Mouse (Mus musculus) heart, embryonic 11.5 days (tissue): ENCODE measurements around the gene Adora1. TPM values are rescaled to one million over a fixed set of nuclear protein-coding genes. Genes with fewer than 3 reads are reported as not detected.

Source experiments
- ATAC-seq: fragments of 200-750 bp; cut with Nextera tagmentation; replicated peaks from 2 replicates; pipeline ENCODE4 v1.8.0; 2017; ENCODE audit warnings: moderate library complexity; ENCODE audit not compliant: insufficient number of reproducible peaks, low FRiP score, low TSS enrichment
- H3K27ac ChIP-seq: fragments of 300-500 bp; sonication (generic); 2 replicates; pipeline ENCODE4 v1.5.1; 2014; ENCODE audit warnings: mild to moderate bottlenecking, low read depth, low read length
- H3K27me3 ChIP-seq: fragments of 300-500 bp; sonication (generic); 2 replicates; pipeline ENCODE4 v1.6.1; 2014; ENCODE audit warnings: mild to moderate bottlenecking, low read length, mixed read lengths; ENCODE audit not compliant: control insufficient read depth, insufficient read depth
- H3K36me3 ChIP-seq: fragments of 300-500 bp; sonication (generic); 2 replicates; pipeline ENCODE4 v1.6.1; 2014; ENCODE audit warnings: mild to moderate bottlenecking, low read length, moderate library complexity, mixed read lengths; ENCODE audit not compliant: control insufficient read depth, insufficient read depth
- H3K4me1 ChIP-seq: fragments of 300-500 bp; sonication (generic); 2 replicates; pipeline ENCODE4 v1.6.1; 2014; ENCODE audit warnings: low read length; ENCODE audit not compliant: control insufficient read depth, insufficient read depth
- H3K4me2 ChIP-seq: fragments of 300-500 bp; sonication (generic); 2 replicates; pipeline ENCODE4 v1.6.1; 2014; ENCODE audit warnings: mild to moderate bottlenecking, moderate library complexity
- H3K4me3 ChIP-seq: fragments of 300-500 bp; sonication (generic); 2 replicates; pipeline ENCODE4 v1.5.1; 2014; ENCODE audit warnings: low read depth, low read length
- H3K9ac ChIP-seq: fragments of 300-500 bp; sonication (generic); 2 replicates; pipeline ENCODE4 v1.6.1; 2014; ENCODE audit warnings: mild to moderate bottlenecking, low read depth, low read length, moderate library complexity
- H3K9me3 ChIP-seq: fragments of 300-500 bp; sonication (generic); replicated peaks from 2 replicates; pipeline ENCODE4 v1.6.1; 2016; ENCODE audit warnings: low read length; ENCODE audit not compliant: control insufficient read depth
- WGBS: fragments of 180-500 bp; shearing (Covaris S2); extraction: QIAGEN DNeasy Blood & Tissue Kit; methylation state at CpG from one replicate; pipeline ENCODE4 v1.1.7; 2014; ENCODE audit not compliant: insufficient replicate concordance; 5-methylcytosine and 5-hydroxymethylcytosine counted together
- polyA plus RNA-seq: library from polyadenylated mRNA; unstranded; fragments of >200 nt; fragmentation: Nextera tagmentation; extraction: Ambion mirVana; gene quantifications from 2 replicates; pipeline ENCODE4 v1.2.1, GENCODE M21; 2014

The Adora1 gene
- polyA plus RNA-seq, 1 experiment from 2014 or later, result 4.4 TPM

- ATAC-seq, result peak; percentile 79
Observed at GRCm38 (mm10) chr1:134243948-134244914, 9.0 kb upstream of the Adora1 start.

DNA sequence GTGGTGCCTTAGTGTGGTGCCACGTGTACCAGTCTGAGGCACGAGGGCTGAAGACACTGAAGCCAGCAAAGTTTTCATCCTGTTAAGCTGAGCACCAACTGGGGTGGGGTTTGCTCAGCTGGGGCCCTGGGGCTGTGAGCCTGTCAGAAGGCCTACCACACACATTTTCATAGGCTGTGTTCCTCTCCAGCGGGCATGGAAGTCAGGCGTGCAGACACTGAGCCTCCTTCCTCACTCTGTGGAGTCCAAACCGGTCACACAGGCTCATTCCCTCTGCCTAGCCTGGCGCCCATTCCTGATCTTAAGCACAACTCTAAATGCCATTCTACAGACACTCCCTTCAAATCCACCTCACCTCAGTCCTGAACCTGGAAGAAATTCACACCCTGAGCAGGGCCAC, 8.3 kb upstream of the Adora1 start:
- Histone ChIP-seq H3K4me1 (peaks cover 20% of the 10 kb centered on the region), H3K9me3 (no peaks in the 10 kb centered on the region), H3K4me3 (no peak overlapping the region), H3K4me2 (no peak overlapping the region), H3K9ac (no peak overlapping the region), H3K36me3 (no peaks in the 10 kb centered on the region), H3K27me3 (peaks cover 3% of the 10 kb centered on the region), H3K27ac (no peak overlapping the region)
- ATAC-seq, result no peak
- WGBS, result 73% methylated on average over 6 of the region's 6 CpGs

More at GRCm38 (mm10) chr1:134243948-134244914, 9.0 kb upstream of the Adora1 start:
- no peak overlapping the region for H3K27ac ChIP-seq
- no peaks in the 10 kb centered on the region for H3K36me3 ChIP-seq
- H3K4me2 ChIP-seq, result peak overlapping the region; percentile 45
- peaks cover 18% of the 10 kb centered on the region for H3K4me1 ChIP-seq
- 21% methylated on average over 35 of the region's 35 CpGs for WGBS
- H3K9me3 ChIP-seq, result no peaks in the 10 kb centered on the region
- peaks cover 3% of the 10 kb centered on the region for H3K27me3 ChIP-seq
- peak overlapping the region; percentile 54 for H3K9ac ChIP-seq
- no peak overlapping the region for H3K4me3 ChIP-seq

GRCm38 (mm10) chr1:134242286-134242685, 7.1 kb upstream of the Adora1 start:
- Histone ChIP-seq H3K4me2 (no peak overlapping the region), H3K4me1 (peaks cover 20% of the 10 kb centered on the region), H3K27me3 (peaks cover 3% of the 10 kb centered on the region), H3K9me3 (no peaks in the 10 kb centered on the region), H3K27ac (no peak overlapping the region), H3K4me3 (no peak overlapping the region), H3K9ac (no peak overlapping the region), H3K36me3 (no peaks in the 10 kb centered on the region)
- WGBS, result 74% methylated on average over 2 of the region's 2 CpGs
- no peak for ATAC-seq

DNA sequence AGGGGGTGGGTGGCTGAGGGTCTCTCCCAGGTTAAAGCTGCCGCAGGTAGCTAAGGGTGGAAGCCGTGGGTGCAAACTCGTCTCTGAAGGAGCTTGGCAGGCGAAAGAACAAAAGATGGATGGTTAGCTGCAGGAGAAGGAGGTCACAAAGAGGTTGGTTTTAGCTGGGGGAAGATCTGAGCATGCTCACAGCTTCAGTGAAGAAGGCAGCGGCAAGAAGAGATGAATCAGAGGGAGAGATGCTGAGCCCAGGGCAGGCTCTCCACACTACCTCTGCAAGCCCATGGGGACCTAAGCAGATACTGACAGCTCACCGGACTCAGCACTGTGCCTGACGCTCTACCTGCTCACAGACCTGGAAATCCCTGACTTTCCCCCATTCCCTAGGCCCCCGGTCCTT, 6.1 kb upstream of the Adora1 start:
- Histone ChIP-seq H3K27me3 (peaks cover 11% of the 10 kb centered on the region), H3K9me3 (no peaks in the 10 kb centered on the region), H3K27ac (no peak overlapping the region), H3K4me1 (peaks cover 21% of the 10 kb centered on the region), H3K4me3 (no peak overlapping the region), H3K9ac (no peak overlapping the region), H3K36me3 (no peaks in the 10 kb centered on the region), H3K4me2 (no peak overlapping the region)
- 65% methylated on average over 8 of the region's 8 CpGs for WGBS
- ATAC-seq, result no peak

DNA sequence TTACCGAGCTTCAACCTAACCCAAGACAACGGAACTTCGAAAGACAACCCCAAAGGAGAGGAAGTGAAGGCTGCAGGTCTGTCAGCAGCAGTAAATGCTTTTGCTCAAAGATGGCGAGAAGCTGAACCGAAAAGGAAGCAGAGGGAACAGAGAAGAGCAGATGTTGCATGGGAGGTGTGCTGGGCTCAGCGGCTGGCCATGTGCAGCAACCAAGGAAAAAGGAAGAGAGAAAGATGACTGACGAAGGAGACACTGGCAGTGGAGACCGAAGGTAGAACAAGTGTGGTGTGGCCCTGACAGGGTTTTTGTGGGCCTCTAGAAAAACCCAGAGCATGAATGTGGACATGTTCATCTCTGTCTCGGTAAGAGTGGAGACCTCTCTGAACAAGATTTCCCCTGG, 5.5 kb upstream of the Adora1 start:
- Histone ChIP-seq H3K4me1 (peaks cover 27% of the 10 kb centered on the region), H3K4me3 (no peak overlapping the region), H3K4me2 (no peak overlapping the region), H3K27me3 (peaks cover 16% of the 10 kb centered on the region), H3K9ac (no peak overlapping the region), H3K27ac (no peak overlapping the region), H3K9me3 (no peaks in the 10 kb centered on the region), H3K36me3 (no peaks in the 10 kb centered on the region)
- 78% methylated on average over 9 of the region's 9 CpGs for WGBS
- no peak for ATAC-seq

DNA sequence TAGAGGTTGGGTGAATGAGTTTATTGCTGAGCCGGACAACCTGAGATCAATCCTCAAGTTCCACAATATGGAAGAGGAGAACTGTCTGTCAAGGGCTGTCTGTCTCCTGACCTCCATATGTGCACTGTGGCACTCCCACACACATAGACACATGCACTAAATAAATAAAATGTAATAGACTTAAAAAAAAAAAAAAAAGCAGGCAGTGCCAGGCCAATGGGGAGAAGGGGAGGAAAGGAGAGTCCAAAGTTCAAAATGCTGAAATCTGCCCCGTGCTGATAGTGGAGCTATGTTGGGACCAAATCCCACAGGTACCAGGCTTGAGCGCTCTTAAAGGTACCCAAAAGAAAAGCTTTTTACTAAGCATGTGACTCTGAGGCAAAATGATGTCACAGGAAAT, 2.2 kb upstream of the Adora1 start:
- WGBS, result 81% methylated on average over 3 of the region's 3 CpGs
- peaks cover 40% of the 10 kb centered on the region for H3K4me1 ChIP-seq
- H3K4me3 ChIP-seq, result no peak overlapping the region
- no peak for ATAC-seq
- no peak overlapping the region for H3K9ac ChIP-seq
- H3K36me3 ChIP-seq, result no peaks in the 10 kb centered on the region
- H3K9me3 ChIP-seq, result no peaks in the 10 kb centered on the region
- H3K27me3 ChIP-seq, result peaks cover 35% of the 10 kb centered on the region
- H3K4me2 ChIP-seq, result no peak overlapping the region
- no peak overlapping the region for H3K27ac ChIP-seq

DNA sequence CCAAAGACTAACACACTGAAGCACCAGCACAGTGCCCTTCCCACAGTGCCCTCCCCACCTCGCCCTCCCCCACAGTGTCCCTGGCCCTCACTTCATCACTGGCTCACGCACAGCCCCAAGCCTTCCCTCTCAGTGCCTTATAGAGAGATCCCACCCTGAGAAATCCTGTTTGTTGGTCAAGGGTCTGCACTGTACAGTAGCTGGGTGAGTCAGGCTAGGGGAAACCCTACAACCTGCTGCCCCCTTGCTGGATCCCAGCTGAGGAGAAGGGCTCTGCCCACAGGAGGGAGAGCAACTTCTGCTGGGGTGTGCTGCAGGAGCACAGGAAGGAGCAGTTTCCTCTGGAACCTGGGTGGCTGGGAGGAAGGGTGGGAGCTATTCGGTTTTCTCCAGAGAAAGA, 911 bp upstream of the Adora1 start:
- peaks cover 44% of the 10 kb centered on the region for H3K4me1 ChIP-seq
- no peak overlapping the region for H3K27ac ChIP-seq
- 33% methylated on average over 3 of the region's 3 CpGs for WGBS
- H3K4me3 ChIP-seq, result no peak overlapping the region
- no peaks in the 10 kb centered on the region for H3K9me3 ChIP-seq
- H3K9ac ChIP-seq, result no peak overlapping the region
- no peak for ATAC-seq
- peaks cover 35% of the 10 kb centered on the region for H3K27me3 ChIP-seq
- no peaks in the 10 kb centered on the region for H3K36me3 ChIP-seq
- H3K4me2 ChIP-seq, result peak overlapping the region; percentile 82

GRCm38 (mm10) chr1:134234455-134235390, 508 bp downstream of the Adora1 start:
- peak overlapping the region; percentile 44 for H3K4me3 ChIP-seq
- peaks cover 35% of the 10 kb centered on the region for H3K27me3 ChIP-seq
- H3K4me2 ChIP-seq, result peak overlapping the region; percentile 82
- no peaks in the 10 kb centered on the region for H3K9me3 ChIP-seq
- H3K36me3 ChIP-seq, result no peaks in the 10 kb centered on the region
- H3K9ac ChIP-seq, result peak overlapping the region; percentile 62
- no peak overlapping the region for H3K27ac ChIP-seq
- 0 out of 2 replicates have a peak, but pooled peaks have one; percentile 28 for ATAC-seq
- WGBS, result 1% methylated on average over 39 of the region's 41 CpGs
- peaks cover 42% of the 10 kb centered on the region for H3K4me1 ChIP-seq
